Mouse (Mus musculus) intestine, embryonic 15.5 days (tissue): ENCODE measurements around the gene Odf3l2. TPM values are rescaled to one million over a fixed set of nuclear protein-coding genes. Genes with fewer than 3 reads are reported as not detected.

Source experiments
- ATAC-seq: fragments of 200-750 bp; cut with Nextera tagmentation; 2 replicates; pipeline ENCODE4 v1.8.0; 2017; ENCODE audit warnings: moderate TSS enrichment, moderate library complexity
- H3K27ac ChIP-seq: fragments of 300-500 bp; sonication (generic); 2 replicates; pipeline ENCODE4 v1.5.1; 2015; ENCODE audit warnings: mild to moderate bottlenecking, inconsistent platforms
- H3K27me3 ChIP-seq: fragments of 300-500 bp; sonication (generic); replicated peaks from 2 replicates; pipeline ENCODE4 v1.6.1; 2015; ENCODE audit warnings: inconsistent platforms
- H3K36me3 ChIP-seq: fragments of 300-500 bp; sonication (generic); 2 replicates; pipeline ENCODE4 v1.6.1; 2015; ENCODE audit warnings: inconsistent platforms
- H3K4me1 ChIP-seq: fragments of 300-500 bp; sonication (generic); replicated peaks from 2 replicates; pipeline ENCODE4 v1.6.1; 2015; ENCODE audit warnings: inconsistent platforms
- H3K4me2 ChIP-seq: fragments of 300-500 bp; sonication (generic); replicated peaks from 2 replicates; pipeline ENCODE4 v1.6.1; 2015; ENCODE audit warnings: mild to moderate bottlenecking, inconsistent platforms
- H3K4me3 ChIP-seq: fragments of 300-500 bp; sonication (generic); replicated peaks from 2 replicates; pipeline ENCODE4 v1.5.1; 2015; ENCODE audit warnings: inconsistent platforms
- H3K9ac ChIP-seq: fragments of 300-500 bp; sonication (generic); 2 replicates; pipeline ENCODE4 v1.6.1; 2015; ENCODE audit warnings: inconsistent platforms
- H3K9me3 ChIP-seq: fragments of 300-500 bp; sonication (generic); 2 replicates; pipeline ENCODE4 v1.6.1; 2016; ENCODE audit warnings: inconsistent platforms
- WGBS: fragments of 180-500 bp; shearing (Covaris S2); methylation state at CpG from one replicate; pipeline ENCODE4 v1.1.7; 2015; 5-methylcytosine and 5-hydroxymethylcytosine counted together
- polyA plus RNA-seq: library from polyadenylated mRNA; unstranded; fragments of >200 nt; fragmentation: Nextera tagmentation; extraction: Ambion mirVana; gene quantifications from 2 replicates; pipeline ENCODE4 v1.2.1, GENCODE M21; 2015

The Odf3l2 gene
- polyA plus RNA-seq, 1 experiment from 2014 or later: not detected

DNA sequence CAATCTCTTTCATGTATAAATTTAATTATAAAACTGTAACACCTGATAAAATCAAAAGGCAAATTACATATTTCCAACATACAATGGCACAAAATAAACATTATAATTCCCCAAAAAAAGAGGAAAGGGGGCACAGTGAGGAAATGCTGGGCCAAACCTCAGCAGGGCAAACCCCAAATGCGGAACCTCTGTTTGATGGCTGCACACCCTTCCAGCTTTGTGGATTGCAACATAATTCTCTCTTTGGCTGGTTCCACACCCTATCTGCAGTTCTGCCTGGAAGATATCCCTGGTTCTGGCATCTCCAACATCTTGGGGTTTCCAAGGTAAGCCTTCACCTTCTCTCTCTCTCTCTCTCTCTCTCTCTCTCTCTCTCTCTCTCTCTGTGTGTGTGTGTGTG is 54.8 kb downstream of the Odf3l2 start:
- no peaks in the 10 kb centered on the region for H3K4me1 ChIP-seq
- no peaks in the 10 kb centered on the region for H3K36me3 ChIP-seq
- no peak overlapping the region for H3K4me2 ChIP-seq
- WGBS: 93% methylated on average over 1 of the region's 1 CpGs
- no peak overlapping the region for H3K4me3 ChIP-seq
- H3K27me3 ChIP-seq: peaks cover 5% of the 10 kb centered on the region; the same call in 1 of the 2 replicates
- no peak for ATAC-seq
- no peaks in the 10 kb centered on the region for H3K9me3 ChIP-seq
- no peak overlapping the region for H3K27ac ChIP-seq
- no peak overlapping the region for H3K9ac ChIP-seq

Other genes with a start within 250 kb of the Odf3l2 start
- not detected in 2 replicates for gene Vmn2r83, start 177.0 kb downstream of the Odf3l2 start, polyA plus RNA-seq
- gene Plpp2, start 111.9 kb downstream of the Odf3l2 start, polyA plus RNA-seq: 106 and 121 TPM in 2 replicates
- 40.5 and 44.3 TPM in 2 replicates for gene Mier2, start 90.5 kb downstream of the Odf3l2 start, polyA plus RNA-seq
- not detected in 2 replicates for gene Theg, start 58.4 kb downstream of the Odf3l2 start, polyA plus RNA-seq
- gene C2cd4c, start 31.7 kb downstream of the Odf3l2 start, polyA plus RNA-seq: 0.05 and 0.06 TPM in 2 replicates
- 7.6 and 8.2 TPM in 2 replicates for gene Shc2, start 7.8 kb downstream of the Odf3l2 start, polyA plus RNA-seq
- gene Madcam1, start 18.8 kb upstream of the Odf3l2 start, polyA plus RNA-seq: 23.6 and 28.6 TPM in 2 replicates
- gene Tpgs1, start 23.6 kb upstream of the Odf3l2 start, polyA plus RNA-seq: 62.8 and 63.0 TPM in 2 replicates
- gene Cdc34, start 36.5 kb upstream of the Odf3l2 start, polyA plus RNA-seq: 137 and 144 TPM in 2 replicates
- gene Gzmm, start 43.3 kb upstream of the Odf3l2 start, polyA plus RNA-seq: 0.52 and 0.76 TPM in 2 replicates
- gene Bsg, start 58.8 kb upstream of the Odf3l2 start, polyA plus RNA-seq: 1,119 and 1,131 TPM in 2 replicates
- gene Hcn2, start 70.9 kb upstream of the Odf3l2 start, polyA plus RNA-seq: 0.18 and 0.23 TPM in 2 replicates
- 37.8 and 45.5 TPM in 2 replicates for gene Polrmt, start 100.8 kb upstream of the Odf3l2 start, polyA plus RNA-seq
- gene Fgf22, start 109.3 kb upstream of the Odf3l2 start, polyA plus RNA-seq: 0.09 and 0.28 TPM in 2 replicates
- 89.8 and 91.6 TPM in 2 replicates for gene Rnf126, start 121.2 kb upstream of the Odf3l2 start, polyA plus RNA-seq
- 14.0 and 16.1 TPM in 2 replicates for gene Fstl3, start 131.5 kb upstream of the Odf3l2 start, polyA plus RNA-seq
- gene Prss57, start 145.2 kb upstream of the Odf3l2 start, polyA plus RNA-seq: 0.09 TPM in 1 of 2 replicates, not detected in the other
- 48.1 and 48.5 TPM in 2 replicates for gene Palm, start 147.8 kb upstream of the Odf3l2 start, polyA plus RNA-seq
- gene Misp, start 175.3 kb upstream of the Odf3l2 start, polyA plus RNA-seq: 141 and 154 TPM in 2 replicates
- 307 and 314 TPM in 2 replicates for gene Ptbp1, start 208.7 kb upstream of the Odf3l2 start, polyA plus RNA-seq
- gene Prtn3, start 228.7 kb upstream of the Odf3l2 start, polyA plus RNA-seq: 3.7 and 3.9 TPM in 2 replicates
- gene Plppr3, start 228.9 kb upstream of the Odf3l2 start, polyA plus RNA-seq: 31.3 and 32.7 TPM in 2 replicates
- 1.1 and 2.6 TPM in 2 replicates for gene Elane, start 240.5 kb upstream of the Odf3l2 start, polyA plus RNA-seq
- gene Cfd, start 245.1 kb upstream of the Odf3l2 start, polyA plus RNA-seq: not detected in 2 replicates